Mouse (Mus musculus): Measurements from ENCODE around the gene Sept8. TPM values are rescaled to one million over a fixed set of nuclear protein-coding genes. Genes with fewer than 3 reads are reported as not detected.

Sept8 gene
- total and polyA plus RNA-seq, 2 experiments from 2014 or later: 18.7 to 54.6 TPM

- Histone ChIP-seq H3K9ac (replicated peaks; ENCODE audit: low read length, poor library complexity, severe bottlenecking) (no peak overlapping the region), H3K9me3 (ENCODE audit: low read length) (no peaks in the 10 kb centered on the region), H3K4me1 (ENCODE audit: insufficient read depth, low read length) (no peaks in the 10 kb centered on the region), H3K4me2 (ENCODE audit: low read depth, low read length, poor library complexity, severe bottlenecking) (no peak overlapping the region), H3K27ac (ENCODE audit: low read depth, low read length) (no peak overlapping the region), H3K36me3 (ENCODE audit: insufficient read depth, low read length) (no peaks in the 10 kb centered on the region), H3K4me3 (ENCODE audit: low read depth, low read length) (no peak overlapping the region), H3K27me3 (ENCODE audit: insufficient read depth, low read length) (peaks cover 8% of the 10 kb centered on the region; the same call in 1 of the 2 replicates)
- WGBS: 86% methylated on average over 5 of the region's 5 CpGs
- no peak for DNase-seq (ENCODE audit: low spot score)
- no peak for ATAC-seq (ENCODE audit: low FRiP score)
- TF ChIP-seq CTCF (IDR thresholded peaks at IDR 0.05): no peak
Measured at GRCm38 (mm10) chr11:53503738-53504137, 15.3 kb upstream of the Sept8 start.

- 92% methylated on average over 8 of the region's 8 CpGs for WGBS
- Histone ChIP-seq H3K9me3 (ENCODE audit: low read length) (no peaks in the 10 kb centered on the region), H3K9ac (replicated peaks; ENCODE audit: low read length, poor library complexity, severe bottlenecking) (no peak overlapping the region), H3K4me1 (ENCODE audit: insufficient read depth, low read length) (no peaks in the 10 kb centered on the region), H3K27ac (ENCODE audit: low read depth, low read length) (no peak overlapping the region), H3K4me2 (ENCODE audit: low read depth, low read length, poor library complexity, severe bottlenecking) (no peak overlapping the region), H3K36me3 (ENCODE audit: insufficient read depth, low read length) (no peaks in the 10 kb centered on the region), H3K27me3 (ENCODE audit: insufficient read depth, low read length) (peaks cover 8% of the 10 kb centered on the region; the same call in 1 of the 2 replicates), H3K4me3 (ENCODE audit: low read depth, low read length) (no peak overlapping the region)
- no peak for TF ChIP-seq CTCF (IDR thresholded peaks at IDR 0.05)
- no peak for DNase-seq (ENCODE audit: low spot score)
- ATAC-seq (ENCODE audit: low FRiP score): no peak
Measured at GRCm38 (mm10) chr11:53504376-53504775, 14.7 kb upstream of the Sept8 start.

DNA sequence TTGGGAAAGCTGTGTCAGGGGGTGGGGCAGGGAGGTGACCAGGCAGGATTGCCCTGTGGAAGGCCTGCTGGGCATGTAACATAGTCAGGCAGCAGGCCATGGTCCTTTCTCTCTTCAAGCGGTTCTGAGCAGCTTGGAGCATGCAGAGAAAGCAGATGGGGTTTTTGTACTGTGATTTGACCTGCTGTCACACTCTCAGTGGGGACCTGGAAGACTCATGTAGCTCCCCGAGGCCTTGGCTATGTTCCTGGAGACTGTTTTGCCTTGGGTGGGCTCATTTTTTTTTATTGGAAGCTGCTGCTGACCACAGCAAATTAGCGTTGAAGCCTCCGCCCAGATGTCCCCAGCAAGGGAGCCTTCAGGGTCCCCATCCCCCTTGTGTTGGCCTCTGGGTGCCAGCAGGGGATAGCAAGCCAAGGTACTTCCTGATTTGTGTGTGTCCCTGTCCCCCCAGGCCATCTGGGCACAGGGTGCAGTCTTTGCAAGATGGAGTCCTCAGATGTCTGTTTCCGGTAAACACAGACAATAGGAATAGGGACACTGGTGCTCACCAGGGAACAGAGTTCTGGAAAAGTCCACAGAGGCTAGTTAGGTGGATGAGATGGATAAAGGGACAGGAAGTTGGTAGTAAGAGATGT is 13.9 kb upstream of the Sept8 start:
- Histone ChIP-seq H3K27me3 (ENCODE audit: insufficient read depth, low read length) (peaks cover 6% of the 10 kb centered on the region; the same call in 1 of the 2 replicates), H3K36me3 (ENCODE audit: insufficient read depth, low read length) (no peaks in the 10 kb centered on the region), H3K4me3 (ENCODE audit: low read depth, low read length) (no peak overlapping the region), H3K4me2 (ENCODE audit: low read depth, low read length, poor library complexity, severe bottlenecking) (no peak overlapping the region), H3K4me1 (ENCODE audit: insufficient read depth, low read length) (no peaks in the 10 kb centered on the region), H3K9ac (replicated peaks; ENCODE audit: low read length, poor library complexity, severe bottlenecking) (no peak overlapping the region), H3K27ac (ENCODE audit: low read depth, low read length) (no peak overlapping the region), H3K9me3 (ENCODE audit: low read length) (no peaks in the 10 kb centered on the region)
- ATAC-seq (ENCODE audit: low FRiP score) (peak; percentile 73), DNase-seq (ENCODE audit: low spot score) (peak; percentile 92)
- WGBS: 41% methylated on average over 5 of the region's 5 CpGs
- no peak for TF ChIP-seq CTCF (IDR thresholded peaks at IDR 0.05)

DNA sequence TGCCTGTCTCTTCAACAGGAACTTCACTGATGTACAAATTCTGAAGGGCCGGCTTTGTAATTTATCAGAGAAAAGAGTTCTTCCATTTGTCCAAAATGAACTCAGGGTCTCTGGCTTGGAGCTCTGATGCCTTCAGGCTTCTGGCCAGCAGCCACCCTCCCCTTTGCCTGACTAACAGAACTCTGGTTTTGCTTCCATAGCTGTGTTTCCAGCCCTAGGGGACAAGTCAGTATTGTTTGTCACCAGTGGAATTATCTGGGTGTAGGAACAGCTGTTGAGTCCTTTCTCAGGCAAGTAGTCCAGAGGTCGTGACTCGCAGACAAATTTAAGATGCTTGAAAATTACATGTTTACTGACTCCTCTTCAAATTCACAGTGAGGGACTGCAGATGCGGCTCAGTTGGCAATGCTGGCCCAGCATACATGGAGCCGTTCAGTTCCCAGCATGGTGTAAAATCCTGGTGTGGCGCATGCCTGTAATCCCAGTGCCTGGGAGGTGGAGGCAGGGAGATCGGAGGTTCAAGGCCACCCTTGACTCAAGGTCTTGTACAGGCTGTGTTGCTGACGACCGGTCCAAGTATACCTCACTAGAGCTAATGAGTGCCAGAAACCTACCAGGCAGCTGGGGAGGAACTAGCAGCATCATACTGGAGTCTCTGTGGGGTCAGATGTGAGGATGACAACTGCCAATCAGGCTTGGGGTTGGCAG is 11.8 kb upstream of the Sept8 start:
- H3K9ac ChIP-seq (replicated peaks; ENCODE audit: low read length, poor library complexity, severe bottlenecking): no peak overlapping the region
- TF ChIP-seq CTCF (IDR thresholded peaks at IDR 0.05): no peak
- no peak overlapping the region for H3K4me3 ChIP-seq (ENCODE audit: low read depth, low read length)
- no peak for DNase-seq (ENCODE audit: low spot score)
- H3K27ac ChIP-seq (ENCODE audit: low read depth, low read length): no peak overlapping the region
- 86% methylated on average over 9 of the region's 9 CpGs for WGBS
- no peaks in the 10 kb centered on the region for H3K9me3 ChIP-seq (ENCODE audit: low read length)
- no peaks in the 10 kb centered on the region for H3K27me3 ChIP-seq (ENCODE audit: insufficient read depth, low read length)
- H3K4me2 ChIP-seq (ENCODE audit: low read depth, low read length, poor library complexity, severe bottlenecking): no peak overlapping the region
- ATAC-seq (ENCODE audit: low FRiP score): no peak
- H3K36me3 ChIP-seq (ENCODE audit: insufficient read depth, low read length): no peaks in the 10 kb centered on the region
- no peaks in the 10 kb centered on the region for H3K4me1 ChIP-seq (ENCODE audit: insufficient read depth, low read length)

- 49% methylated on average over 7 of the region's 7 CpGs for WGBS
- H3K9me3 ChIP-seq (ENCODE audit: low read length): no peaks in the 10 kb centered on the region
- H3K4me1 ChIP-seq (ENCODE audit: insufficient read depth, low read length): no peaks in the 10 kb centered on the region
- no peaks in the 10 kb centered on the region for H3K27me3 ChIP-seq (ENCODE audit: insufficient read depth, low read length)
- no peak overlapping the region for H3K27ac ChIP-seq (ENCODE audit: low read depth, low read length)
- DNase-seq (ENCODE audit: low spot score): no peak
- H3K9ac ChIP-seq (replicated peaks; ENCODE audit: low read length, poor library complexity, severe bottlenecking): no peak overlapping the region
- ATAC-seq (ENCODE audit: low FRiP score): no peak
- H3K4me3 ChIP-seq (ENCODE audit: low read depth, low read length): no peak overlapping the region
- H3K4me2 ChIP-seq (ENCODE audit: low read depth, low read length, poor library complexity, severe bottlenecking): no peak overlapping the region
- H3K36me3 ChIP-seq (ENCODE audit: insufficient read depth, low read length): no peaks in the 10 kb centered on the region
- TF ChIP-seq CTCF (IDR thresholded peaks at IDR 0.05): no peak
Measured at GRCm38 (mm10) chr11:53508152-53508551, 10.9 kb upstream of the Sept8 start.

- no peak overlapping the region for H3K4me2 ChIP-seq (ENCODE audit: low read depth, low read length, poor library complexity, severe bottlenecking)
- H3K27me3 ChIP-seq (ENCODE audit: insufficient read depth, low read length): no peaks in the 10 kb centered on the region
- H3K9ac ChIP-seq (replicated peaks; ENCODE audit: low read length, poor library complexity, severe bottlenecking): no peak overlapping the region
- no peaks in the 10 kb centered on the region for H3K4me1 ChIP-seq (ENCODE audit: insufficient read depth, low read length)
- H3K4me3 ChIP-seq (ENCODE audit: low read depth, low read length): no peak overlapping the region
- WGBS: 61% methylated on average over 3 of the region's 3 CpGs
- H3K9me3 ChIP-seq (ENCODE audit: low read length): no peaks in the 10 kb centered on the region
- DNase-seq (ENCODE audit: low spot score) (no peak), ATAC-seq (ENCODE audit: low FRiP score) (no peak)
- no peak for TF ChIP-seq CTCF (IDR thresholded peaks at IDR 0.05)
- no peak overlapping the region for H3K27ac ChIP-seq (ENCODE audit: low read depth, low read length)
- no peaks in the 10 kb centered on the region for H3K36me3 ChIP-seq (ENCODE audit: insufficient read depth, low read length)
Measured at GRCm38 (mm10) chr11:53508591-53508990, 10.5 kb upstream of the Sept8 start.

Measured in midbrain, postnatal 0 days (tissue).